Mouse (Mus musculus) kidney, postnatal 25 days (tissue): ENCODE measurements around the gene Gm21497.
"Not testable (repeated sequence)": the region's sequence is repeated elsewhere in the genome, so short reads cannot be mapped to it uniquely, and the experiment has no call there.

Experiments used
- DNase-seq, 2 experiments: peaks; one replicate each; pipeline ENCODE4 v3.0.0; 2021; ENCODE audit warnings: mixed read lengths in 2 of 2

Gene Gm21497

GRCm38 (mm10) chrY:61646446-61646845 lies at the start of gene Gm21497:
TSS of gene Gm21497 (plus strand) at chrY:61646746.
- DNase-seq, result not testable (repeated sequence)
